Mouse (Mus musculus) thymus, adult 2 months (tissue): ENCODE measurements around the gene Gadd45a.

Experiments used
- CTCF ChIP-seq: fragments of 200-500 bp; IDR thresholded peaks from 2 replicates; pipeline ENCODE4 v1.5.1; 2012; ENCODE audit warnings: mild to moderate bottlenecking, control low read depth, low read length, moderate library complexity, borderline replicate concordance; ENCODE audit not compliant: control insufficient read depth, poor library complexity, insufficient read depth; ENCODE audit errors: extremely low read depth
- POLR2A ChIP-seq: fragments of 200-500 bp; IDR thresholded peaks from 2 replicates; pipeline ENCODE4 v1.6.1; 2012; ENCODE audit warnings: mild to moderate bottlenecking, low read length, control low read depth, moderate library complexity; ENCODE audit not compliant: control insufficient read depth, poor library complexity, insufficient read depth; ENCODE audit errors: extremely low read depth

- TF ChIP-seq CTCF (no peak), POLR2A (no peak)
These were observed 26.1 kb downstream of the Gadd45a start for GRCm38 (mm10) chr6:67011217-67011518.
